In the genomic region with DNA sequence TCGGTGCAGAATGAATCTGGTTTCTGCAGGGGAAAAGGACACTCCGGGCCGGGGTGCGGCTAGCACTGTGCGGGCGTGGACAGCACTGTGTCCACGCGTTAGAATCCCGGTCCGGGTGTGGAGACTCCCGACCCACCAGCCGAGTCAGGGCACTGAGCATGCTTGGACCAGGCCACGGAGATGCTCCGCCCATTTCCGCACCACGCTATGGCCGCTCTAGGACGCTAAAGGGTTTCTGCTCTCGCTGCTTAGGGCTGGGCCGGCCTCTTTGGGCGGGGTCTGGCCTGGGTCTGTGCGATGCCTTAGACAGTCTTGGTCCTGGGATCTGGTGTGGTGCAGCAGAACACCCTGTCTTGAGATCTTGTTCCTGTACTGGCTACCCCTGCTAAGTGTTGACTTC, we compare ENCODE assay signal across 1 mouse cellular context.
TF ChIP-seq lines count a peak whose summit lies in the region.

No protein-coding gene starts in this region.

TF ChIP-seq in MEL, 35 proteins besides CTCF, POLR2A, EP300 and RAD21 (continued from another document):
- TF ChIP-seq MAFK (IDR thresholded peaks at IDR 0.05; ENCODE audit: borderline replicate concordance, low read depth, low read length) (no peak), USF2 (IDR thresholded peaks at IDR 0.05; ENCODE audit: borderline replicate concordance in 1 of 2, insufficient read depth in 1 of 2, low read depth in 1 of 2, low read length in 2 of 2) (no peak), TCF12 (IDR thresholded peaks at IDR 0.05; ENCODE audit: low read depth, low read length) (peak; percentile 63), CHD1 (IDR thresholded peaks at IDR 0.05; ENCODE audit: low read depth, low read length) (no peak), MAX (IDR thresholded peaks at IDR 0.05; ENCODE audit: low read length) (peak; percentile 52; the same call in 1 of the 2 replicates), MAZ (IDR thresholded peaks at IDR 0.05; ENCODE audit: low read depth, low read length) (no peak), HCFC1 (IDR thresholded peaks at IDR 0.05; ENCODE audit: low read depth, low read length) (peak; percentile 84), TBP (IDR thresholded peaks at IDR 0.05; ENCODE audit: low read depth, low read length) (peak; percentile 82), ZMIZ1 (IDR thresholded peaks at IDR 0.05; ENCODE audit: low read depth, low read length) (peak; percentile 58), BHLHE40 (IDR thresholded peaks at IDR 0.05; ENCODE audit: borderline replicate concordance, low read depth, low read length) (no peak), NELFE (IDR thresholded peaks at IDR 0.05; ENCODE audit: low read depth, low read length) (peak; percentile 97), UBTF (IDR thresholded peaks at IDR 0.05; ENCODE audit: borderline replicate concordance, insufficient read depth, low read depth, low read length) (no peak), MXI1 (IDR thresholded peaks at IDR 0.05; ENCODE audit: low read depth, low read length) (peak; percentile 69)
